Mouse (Mus musculus): ENCODE results near the gene Dusp12. TPM values are rescaled to one million over a fixed set of nuclear protein-coding genes. Genes with fewer than 3 reads are reported as not detected.

Gene Dusp12
- polyA plus RNA-seq, 1 experiment from 2014 or later: 45.7 TPM

GRCm38 (mm10) chr1:170894603-170895602 is 9.6 kb upstream of the Dusp12 start:
- no peaks in the 10 kb centered on the region for H3K27me3 ChIP-seq (ENCODE audit: control insufficient read depth, insufficient read depth, low read length)
- H3K4me2 ChIP-seq (ENCODE audit: low read depth, low read length): no peak overlapping the region
- WGBS: 65% methylated on average over 9 of the region's 9 CpGs
- H3K4me1 ChIP-seq (ENCODE audit: control insufficient read depth, insufficient read depth, low read length): no peaks in the 10 kb centered on the region
- peak; percentile 80 for DNase-seq (ENCODE audit: low spot score)
- no peak for ATAC-seq (replicated peaks; ENCODE audit: insufficient number of reproducible peaks, low FRiP score, low TSS enrichment, low read depth)
- no peak overlapping the region for H3K4me3 ChIP-seq (ENCODE audit: low read depth, low read length)
- no peak overlapping the region for H3K9ac ChIP-seq (replicated peaks; ENCODE audit: low read length)
- no peaks in the 10 kb centered on the region for H3K9me3 ChIP-seq (replicated peaks; ENCODE audit: control insufficient read depth, low read length)
- H3K27ac ChIP-seq (replicated peaks; ENCODE audit: low read depth, low read length): no peak overlapping the region
- no peaks in the 10 kb centered on the region for H3K36me3 ChIP-seq (replicated peaks; ENCODE audit: control insufficient read depth, insufficient read depth, low read depth, low read length)

GRCm38 (mm10) chr1:170892279-170892678 is 6.9 kb upstream of the Dusp12 start:
- Histone ChIP-seq H3K4me2 (ENCODE audit: low read depth, low read length) (no peak overlapping the region), H3K27ac (replicated peaks; ENCODE audit: low read depth, low read length) (no peak overlapping the region), H3K4me1 (ENCODE audit: control insufficient read depth, insufficient read depth, low read length) (no peaks in the 10 kb centered on the region), H3K36me3 (replicated peaks; ENCODE audit: control insufficient read depth, insufficient read depth, low read depth, low read length) (no peaks in the 10 kb centered on the region), H3K4me3 (ENCODE audit: low read depth, low read length) (no peak overlapping the region), H3K27me3 (ENCODE audit: control insufficient read depth, insufficient read depth, low read length) (no peaks in the 10 kb centered on the region), H3K9me3 (replicated peaks; ENCODE audit: control insufficient read depth, low read length) (no peaks in the 10 kb centered on the region), H3K9ac (replicated peaks; ENCODE audit: low read length) (no peak overlapping the region)
- ATAC-seq (replicated peaks; ENCODE audit: insufficient number of reproducible peaks, low FRiP score, low TSS enrichment, low read depth) (no peak), DNase-seq (ENCODE audit: low spot score) (no peak)
- 45% methylated on average over 1 of the region's 1 CpGs for WGBS

- Histone ChIP-seq H3K4me1 (ENCODE audit: control insufficient read depth, insufficient read depth, low read length) (no peaks in the 10 kb centered on the region), H3K27me3 (ENCODE audit: control insufficient read depth, insufficient read depth, low read length) (no peaks in the 10 kb centered on the region), H3K4me2 (ENCODE audit: low read depth, low read length) (no peak overlapping the region), H3K27ac (replicated peaks; ENCODE audit: low read depth, low read length) (no peak overlapping the region), H3K9me3 (replicated peaks; ENCODE audit: control insufficient read depth, low read length) (no peaks in the 10 kb centered on the region), H3K36me3 (replicated peaks; ENCODE audit: control insufficient read depth, insufficient read depth, low read depth, low read length) (no peaks in the 10 kb centered on the region), H3K4me3 (ENCODE audit: low read depth, low read length) (no peak overlapping the region), H3K9ac (replicated peaks; ENCODE audit: low read length) (no peak overlapping the region)
- DNase-seq (ENCODE audit: low spot score): no peak
- ATAC-seq (replicated peaks; ENCODE audit: insufficient number of reproducible peaks, low FRiP score, low TSS enrichment, low read depth): no peak
- WGBS: 77% methylated on average over 2 of the region's 2 CpGs
Observed at GRCm38 (mm10) chr1:170891646-170892045, 6.3 kb upstream of the Dusp12 start.

GRCm38 (mm10) chr1:170889310-170889709 is 4.0 kb upstream of the Dusp12 start:
- Histone ChIP-seq H3K27ac (replicated peaks; ENCODE audit: low read depth, low read length) (no peak overlapping the region), H3K4me3 (ENCODE audit: low read depth, low read length) (no peak overlapping the region), H3K4me2 (ENCODE audit: low read depth, low read length) (no peak overlapping the region), H3K27me3 (ENCODE audit: control insufficient read depth, insufficient read depth, low read length) (no peaks in the 10 kb centered on the region), H3K36me3 (replicated peaks; ENCODE audit: control insufficient read depth, insufficient read depth, low read depth, low read length) (no peaks in the 10 kb centered on the region), H3K9ac (replicated peaks; ENCODE audit: low read length) (no peak overlapping the region), H3K4me1 (ENCODE audit: control insufficient read depth, insufficient read depth, low read length) (no peaks in the 10 kb centered on the region), H3K9me3 (replicated peaks; ENCODE audit: control insufficient read depth, low read length) (no peaks in the 10 kb centered on the region)
- ATAC-seq (replicated peaks; ENCODE audit: insufficient number of reproducible peaks, low FRiP score, low TSS enrichment, low read depth): no peak
- WGBS: 69% methylated on average over 4 of the region's 4 CpGs
- DNase-seq (ENCODE audit: low spot score): no peak

GRCm38 (mm10) chr1:170886044-170886458 is 711 bp upstream of the Dusp12 start:
- no peak overlapping the region for H3K4me2 ChIP-seq (ENCODE audit: low read depth, low read length)
- 54% methylated on average over 6 of the region's 6 CpGs for WGBS
- no peaks in the 10 kb centered on the region for H3K4me1 ChIP-seq (ENCODE audit: control insufficient read depth, insufficient read depth, low read length)
- ATAC-seq (replicated peaks; ENCODE audit: insufficient number of reproducible peaks, low FRiP score, low TSS enrichment, low read depth) (no peak), DNase-seq (ENCODE audit: low spot score) (no peak)
- no peaks in the 10 kb centered on the region for H3K9me3 ChIP-seq (replicated peaks; ENCODE audit: control insufficient read depth, low read length)
- H3K36me3 ChIP-seq (replicated peaks; ENCODE audit: control insufficient read depth, insufficient read depth, low read depth, low read length): no peaks in the 10 kb centered on the region
- H3K27me3 ChIP-seq (ENCODE audit: control insufficient read depth, insufficient read depth, low read length): no peaks in the 10 kb centered on the region
- H3K9ac ChIP-seq (replicated peaks; ENCODE audit: low read length): no peak overlapping the region
- no peak overlapping the region for H3K27ac ChIP-seq (replicated peaks; ENCODE audit: low read depth, low read length)
- no peak overlapping the region for H3K4me3 ChIP-seq (ENCODE audit: low read depth, low read length)

- Histone ChIP-seq H3K9ac (replicated peaks; ENCODE audit: low read length) (peak overlapping the region; percentile 93), H3K27me3 (ENCODE audit: control insufficient read depth, insufficient read depth, low read length) (no peaks in the 10 kb centered on the region), H3K9me3 (replicated peaks; ENCODE audit: control insufficient read depth, low read length) (no peaks in the 10 kb centered on the region), H3K27ac (replicated peaks; ENCODE audit: low read depth, low read length) (no peak overlapping the region), H3K36me3 (replicated peaks; ENCODE audit: control insufficient read depth, insufficient read depth, low read depth, low read length) (peaks cover 3% of the 10 kb centered on the region; the same call in 1 of the 2 replicates), H3K4me1 (ENCODE audit: control insufficient read depth, insufficient read depth, low read length) (no peaks in the 10 kb centered on the region), H3K4me3 (ENCODE audit: low read depth, low read length) (peak overlapping the region; percentile 95), H3K4me2 (ENCODE audit: low read depth, low read length) (peak overlapping the region; percentile 74)
- DNase-seq (ENCODE audit: low spot score) (no peak), ATAC-seq (replicated peaks; ENCODE audit: insufficient number of reproducible peaks, low FRiP score, low TSS enrichment, low read depth) (no peak)
- WGBS: 28% methylated on average over 8 of the region's 8 CpGs
Observed at GRCm38 (mm10) chr1:170884390-170884789, 950 bp downstream of the Dusp12 start.

- Histone ChIP-seq H3K9me3 (replicated peaks; ENCODE audit: control insufficient read depth, low read length) (no peaks in the 10 kb centered on the region), H3K4me1 (ENCODE audit: control insufficient read depth, insufficient read depth, low read length) (no peaks in the 10 kb centered on the region), H3K27ac (replicated peaks; ENCODE audit: low read depth, low read length) (no peak overlapping the region), H3K9ac (replicated peaks; ENCODE audit: low read length) (no peak overlapping the region), H3K36me3 (replicated peaks; ENCODE audit: control insufficient read depth, insufficient read depth, low read depth, low read length) (peaks cover 3% of the 10 kb centered on the region; the same call in 1 of the 2 replicates), H3K27me3 (ENCODE audit: control insufficient read depth, insufficient read depth, low read length) (no peaks in the 10 kb centered on the region), H3K4me2 (ENCODE audit: low read depth, low read length) (no peak overlapping the region), H3K4me3 (ENCODE audit: low read depth, low read length) (no peak overlapping the region)
- DNase-seq (ENCODE audit: low spot score): no peak
- 91% methylated on average over 5 of the region's 5 CpGs for whole genome bisulfite sequencing
- ATAC-seq (replicated peaks; ENCODE audit: insufficient number of reproducible peaks, low FRiP score, low TSS enrichment, low read depth): no peak
Observed at GRCm38 (mm10) chr1:170882915-170883485, 2.3 kb downstream of the Dusp12 start.

GRCm38 (mm10) chr1:170876906-170877305 is 8.4 kb downstream of the Dusp12 start:
- no peak for DNase-seq (ENCODE audit: low spot score)
- 97% methylated on average over 5 of the region's 5 CpGs for WGBS
- Histone ChIP-seq H3K4me1 (ENCODE audit: control insufficient read depth, insufficient read depth, low read length) (no peaks in the 10 kb centered on the region), H3K4me3 (ENCODE audit: low read depth, low read length) (no peak overlapping the region), H3K9me3 (replicated peaks; ENCODE audit: control insufficient read depth, low read length) (no peaks in the 10 kb centered on the region), H3K27ac (replicated peaks; ENCODE audit: low read depth, low read length) (no peak overlapping the region), H3K9ac (replicated peaks; ENCODE audit: low read length) (no peak overlapping the region), H3K27me3 (ENCODE audit: control insufficient read depth, insufficient read depth, low read length) (no peaks in the 10 kb centered on the region), H3K4me2 (ENCODE audit: low read depth, low read length) (no peak overlapping the region), H3K36me3 (replicated peaks; ENCODE audit: control insufficient read depth, insufficient read depth, low read depth, low read length) (peaks cover 3% of the 10 kb centered on the region; the same call in 1 of the 2 replicates)
- no peak for ATAC-seq (replicated peaks; ENCODE audit: insufficient number of reproducible peaks, low FRiP score, low TSS enrichment, low read depth)

Measured in embryonic facial prominence, embryonic 11.5 days (tissue).